Mouse (Mus musculus): ENCODE measurements around the gene Bhlhe40. TPM values are rescaled to one million over a fixed set of nuclear protein-coding genes. Genes with fewer than 3 reads are reported as not detected.

Gene Bhlhe40
- polyA plus RNA-seq, 3 experiments from 2014 or later: 98.8 to 258 (median 129) TPM

- ATAC-seq: no peak
Observed at GRCm38 (mm10) chr6:108694965-108695724, 34.7 kb downstream of the Bhlhe40 start.

- no peak for ATAC-seq
Observed at GRCm38 (mm10) chr6:108695844-108696821, 35.7 kb downstream of the Bhlhe40 start.

- no peak for ATAC-seq
Observed at GRCm38 (mm10) chr6:108696822-108697202, 36.4 kb downstream of the Bhlhe40 start.

- ATAC-seq: no peak
Observed at GRCm38 (mm10) chr6:108697345-108697744, 36.9 kb downstream of the Bhlhe40 start.

DNA sequence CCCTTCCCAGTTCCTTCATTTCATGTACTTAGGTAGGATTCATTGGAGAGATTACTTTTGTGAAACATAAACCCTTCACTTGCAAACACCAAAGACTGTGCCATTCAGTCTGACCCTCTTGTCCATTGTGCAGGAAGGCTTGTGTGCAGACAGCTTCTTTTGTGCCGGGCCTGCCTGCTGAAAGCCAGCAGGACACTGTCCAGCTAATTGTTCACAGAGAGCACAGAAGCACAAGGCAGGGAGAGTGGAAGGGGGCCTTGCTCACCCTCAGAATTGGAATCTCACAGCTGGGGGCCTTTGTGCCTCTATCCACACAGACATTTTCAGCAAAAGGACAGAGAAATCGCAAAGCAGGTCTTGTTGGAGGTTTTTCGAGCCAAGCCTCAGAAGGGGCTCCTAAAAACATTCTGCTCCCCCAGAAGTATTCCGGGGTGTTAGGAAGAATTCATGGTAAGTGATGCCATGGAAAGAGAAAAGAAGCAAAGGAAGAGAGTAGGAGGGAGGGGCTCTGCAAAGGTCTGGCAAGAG, 38.0 kb downstream of the Bhlhe40 start:
- no peak for ATAC-seq

GRCm38 (mm10) chr6:108699679-108700078, 39.2 kb downstream of the Bhlhe40 start:
- no peak for ATAC-seq

- no peak for ATAC-seq
Observed at GRCm38 (mm10) chr6:108700638-108701343, 40.4 kb downstream of the Bhlhe40 start.

GRCm38 (mm10) chr6:108702648-108703047, 42.2 kb downstream of the Bhlhe40 start:
- ATAC-seq: no peak

DNA sequence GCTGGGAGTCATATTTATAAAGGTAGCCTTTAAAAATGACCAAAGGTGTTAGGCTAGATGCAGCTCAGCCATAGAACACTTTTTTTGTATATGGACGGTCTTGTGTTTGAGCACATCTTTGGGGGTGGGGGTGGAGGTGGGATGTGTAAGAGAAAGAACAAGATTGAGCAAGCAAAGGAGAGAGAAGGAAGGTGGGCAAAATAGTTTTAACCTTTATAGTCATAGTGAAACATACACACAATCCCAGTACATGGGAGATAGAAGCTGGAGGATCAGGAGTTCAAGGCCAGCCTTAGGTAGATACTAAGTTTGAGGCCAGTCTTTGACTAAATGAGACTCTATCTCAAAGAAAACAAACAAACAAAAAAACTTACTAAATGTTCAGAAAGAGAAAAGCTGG, 42.7 kb downstream of the Bhlhe40 start:
- ATAC-seq: no peak

GRCm38 (mm10) chr6:108704316-108705080, 44.1 kb downstream of the Bhlhe40 start:
- ATAC-seq: peak; percentile 42

- ATAC-seq: no peak
Observed at GRCm38 (mm10) chr6:108705957-108706356, 45.5 kb downstream of the Bhlhe40 start.

GRCm38 (mm10) chr6:108706994-108707645, 46.7 kb downstream of the Bhlhe40 start:
- ATAC-seq: no peak

DNA sequence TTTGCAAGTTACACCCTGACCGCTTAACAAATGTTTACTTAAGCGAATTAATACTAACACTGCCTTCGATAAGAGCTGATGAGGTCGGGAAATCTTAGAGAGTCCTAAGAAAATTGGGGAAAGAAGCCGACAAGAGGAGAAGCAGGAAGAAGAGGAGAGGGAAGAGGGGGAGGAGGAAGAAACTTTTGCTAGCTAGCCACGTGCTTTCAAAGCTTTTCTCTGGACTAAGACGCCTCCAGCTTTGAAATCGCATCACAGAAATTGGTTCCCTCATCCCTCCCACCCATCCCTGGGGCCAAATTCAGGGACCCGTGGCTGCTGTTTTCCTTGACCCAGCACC, 48.7 kb downstream of the Bhlhe40 start:
- no peak for ATAC-seq

DNA sequence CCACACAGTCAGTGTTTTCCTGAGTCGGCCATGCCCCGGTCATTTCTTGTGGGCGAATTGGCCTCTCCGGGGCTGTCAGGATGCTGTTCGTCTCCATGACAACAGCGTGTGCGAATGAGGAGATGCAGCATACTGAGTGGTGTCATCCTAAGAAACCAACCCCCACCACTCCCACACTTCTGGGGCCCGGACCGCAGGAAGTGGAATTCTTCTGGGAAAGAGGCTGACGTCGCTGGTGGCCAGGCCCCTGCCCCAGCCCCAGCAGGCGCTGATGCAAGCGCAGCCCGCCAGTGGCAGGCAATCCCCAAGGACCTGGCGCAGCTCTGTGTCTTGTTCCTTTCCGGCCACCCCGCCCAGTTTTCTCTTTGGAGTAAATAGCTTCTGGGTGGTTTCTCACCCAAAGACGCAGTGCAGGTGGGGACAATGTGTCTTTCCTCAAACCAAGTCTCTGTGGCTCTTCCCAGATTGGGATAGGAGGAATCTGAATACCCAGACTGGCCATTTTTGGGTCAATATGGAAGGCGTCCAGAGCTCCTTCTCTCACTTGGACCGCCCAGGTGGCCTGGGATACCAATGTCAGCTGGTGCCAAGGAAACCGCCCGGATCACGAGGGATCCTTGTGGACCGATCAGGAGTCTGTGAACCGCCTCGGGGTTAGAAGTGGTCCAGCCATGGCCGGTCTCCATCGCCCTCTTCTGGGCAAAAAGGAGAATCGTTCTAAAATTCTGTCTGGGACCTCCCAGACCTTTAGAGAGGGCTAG, 49.2 kb downstream of the Bhlhe40 start:
- ATAC-seq: peak; percentile 81

- ATAC-seq: no peak
Observed at GRCm38 (mm10) chr6:108710667-108711066, 50.2 kb downstream of the Bhlhe40 start.

DNA sequence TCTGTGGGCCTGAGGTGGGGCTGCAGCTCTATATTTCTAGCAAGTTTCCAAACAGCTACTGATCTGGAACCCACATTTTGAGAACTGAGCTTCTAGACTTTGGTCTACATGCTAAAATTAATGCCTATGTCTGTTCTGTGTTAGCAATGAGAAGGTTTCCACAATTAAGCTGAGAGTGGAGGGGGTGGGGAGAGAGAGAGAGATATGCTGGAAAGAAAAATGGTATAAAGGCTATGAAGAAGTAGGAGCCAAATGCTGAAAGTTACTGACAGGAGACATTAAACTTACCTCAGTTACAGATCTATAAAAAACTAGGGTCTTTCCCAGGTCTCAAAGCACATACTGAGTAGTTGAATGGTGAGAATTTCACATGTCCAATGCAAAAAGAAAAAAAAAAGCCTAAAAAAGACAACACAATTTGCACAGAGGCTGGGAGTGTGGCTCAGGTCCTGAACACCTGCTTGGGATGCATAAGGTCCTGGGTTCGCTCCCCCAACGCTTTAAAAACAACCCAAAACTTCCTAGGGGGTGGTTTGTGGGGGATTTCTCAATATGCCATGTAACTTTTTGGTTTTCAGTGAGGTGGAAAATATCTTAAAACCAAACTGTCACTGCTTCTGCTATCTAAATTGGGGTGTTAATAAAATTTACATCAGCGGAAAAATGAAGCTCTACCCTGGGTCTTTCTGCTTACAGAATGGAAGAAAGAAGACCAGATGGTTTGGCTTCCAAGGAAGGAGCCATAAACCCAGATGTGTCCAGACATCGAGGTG, 50.9 kb downstream of the Bhlhe40 start:
- no peak for ATAC-seq

GRCm38 (mm10) chr6:108712148-108712547, 51.7 kb downstream of the Bhlhe40 start:
- no peak for ATAC-seq

DNA sequence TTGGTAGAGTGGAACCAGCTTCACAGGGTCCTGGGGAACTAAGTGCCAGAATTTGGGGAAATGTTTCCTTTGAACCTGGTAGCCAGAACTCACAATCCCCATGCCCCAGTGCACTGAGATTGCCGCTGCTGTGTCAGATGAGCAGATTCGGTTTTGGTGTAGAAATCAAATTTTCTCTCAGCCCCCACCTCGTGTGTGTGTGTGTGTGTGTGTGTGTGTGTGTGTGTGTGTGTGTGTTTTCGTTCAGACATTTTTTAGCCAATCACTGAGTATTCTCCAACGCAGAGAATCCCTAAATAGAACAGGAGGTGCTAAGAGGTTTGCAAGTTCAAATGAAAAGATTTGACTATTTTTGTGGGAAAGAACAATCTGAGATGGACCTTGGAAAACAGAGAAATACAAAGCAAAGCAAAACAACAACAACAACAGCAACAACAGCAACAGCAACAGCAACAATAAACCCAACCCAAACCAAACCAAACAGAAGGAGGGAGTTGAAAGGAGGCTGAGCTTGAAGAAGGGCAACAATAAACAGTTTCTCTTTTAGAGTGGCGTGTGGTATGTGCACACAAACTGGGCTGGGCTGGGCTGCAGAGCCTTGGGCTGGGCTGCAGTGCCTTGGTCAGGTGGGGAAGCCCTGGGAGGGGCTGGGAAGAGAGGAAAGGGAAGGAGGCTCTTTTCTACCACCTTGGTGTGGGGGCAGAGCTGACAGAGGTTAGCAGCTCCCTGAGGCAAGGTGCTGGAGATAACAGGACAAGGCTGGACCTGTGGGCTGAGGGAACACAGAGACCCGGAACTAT, 52.9 kb downstream of the Bhlhe40 start:
- no peak for ATAC-seq

All from inflammation-experienced regulatory T-cells, adult 6 months (primary cell).